Mouse (Mus musculus): ENCODE data around the gene Gimap7. TPM values are rescaled to one million over a fixed set of nuclear protein-coding genes. Genes with fewer than 3 reads are reported as not detected.
"Not testable (repeated sequence)": the region's sequence is repeated elsewhere in the genome, so short reads cannot be mapped to it uniquely, and the experiment has no call there.

The Gimap7 gene
- polyA plus RNA-seq, 2 experiments, result not detected

GRCm38 (mm10) chr6:48680421-48680820 is 38.0 kb upstream of the Gimap7 start:
- no peak overlapping the region for H3K4me3 ChIP-seq (replicated peaks; ENCODE audit: low read length)
- H3K4me2 ChIP-seq (replicated peaks; ENCODE audit: low read depth, low read length, severe bottlenecking), result no peak overlapping the region
- DNase-seq (ENCODE audit: low spot score) (no peak), ATAC-seq (ENCODE audit: low FRiP score, low read depth) (no peak)
- TF ChIP-seq POLR2A (IDR thresholded peaks at IDR 0.05; ENCODE audit: borderline replicate concordance, extremely low read depth, insufficient read depth, insufficient read length), result no peak
- no peaks in the 10 kb centered on the region for H3K9me3 ChIP-seq (ENCODE audit: control insufficient read depth, low read length)
- H3K9ac ChIP-seq (ENCODE audit: low read depth, low read length, severe bottlenecking), result no peak overlapping the region
- no peak overlapping the region for H3K27ac ChIP-seq (replicated peaks; ENCODE audit: low read depth, low read length)
- H3K27me3 ChIP-seq (ENCODE audit: control insufficient read depth, insufficient read depth, low read length), result no peaks in the 10 kb centered on the region
- no peaks in the 10 kb centered on the region for H3K36me3 ChIP-seq (ENCODE audit: control insufficient read depth, insufficient read depth, low read length)
- 80% methylated on average over 5 of the region's 5 CpGs for WGBS
- no peaks in the 10 kb centered on the region for H3K4me1 ChIP-seq (ENCODE audit: control insufficient read depth, insufficient read depth, low read length)

- no peaks in the 10 kb centered on the region for H3K9me3 ChIP-seq (ENCODE audit: control insufficient read depth, low read length)
- WGBS, result 75% methylated on average over 3 of the region's 3 CpGs
- TF ChIP-seq POLR2A (IDR thresholded peaks at IDR 0.05; ENCODE audit: borderline replicate concordance, extremely low read depth, insufficient read depth, insufficient read length), result no peak
- H3K27ac ChIP-seq (replicated peaks; ENCODE audit: low read depth, low read length), result no peak overlapping the region
- no peaks in the 10 kb centered on the region for H3K4me1 ChIP-seq (ENCODE audit: control insufficient read depth, insufficient read depth, low read length)
- ATAC-seq (ENCODE audit: low FRiP score, low read depth), result no peak
- no peaks in the 10 kb centered on the region for H3K27me3 ChIP-seq (ENCODE audit: control insufficient read depth, insufficient read depth, low read length)
- no peak overlapping the region for H3K9ac ChIP-seq (ENCODE audit: low read depth, low read length, severe bottlenecking)
- H3K4me2 ChIP-seq (replicated peaks; ENCODE audit: low read depth, low read length, severe bottlenecking), result no peak overlapping the region
- H3K4me3 ChIP-seq (replicated peaks; ENCODE audit: low read length), result no peak overlapping the region
- DNase-seq (ENCODE audit: low spot score), result no peak
- no peaks in the 10 kb centered on the region for H3K36me3 ChIP-seq (ENCODE audit: control insufficient read depth, insufficient read depth, low read length)
These were observed 36.8 kb upstream of the Gimap7 start for GRCm38 (mm10) chr6:48681472-48682090.

GRCm38 (mm10) chr6:48682271-48682670 is 36.1 kb upstream of the Gimap7 start:
- Histone ChIP-seq H3K36me3 (ENCODE audit: control insufficient read depth, insufficient read depth, low read length) (no peaks in the 10 kb centered on the region), H3K27ac (replicated peaks; ENCODE audit: low read depth, low read length) (no peak overlapping the region), H3K4me3 (replicated peaks; ENCODE audit: low read length) (no peak overlapping the region), H3K9me3 (ENCODE audit: control insufficient read depth, low read length) (no peaks in the 10 kb centered on the region), H3K4me1 (ENCODE audit: control insufficient read depth, insufficient read depth, low read length) (no peaks in the 10 kb centered on the region), H3K9ac (ENCODE audit: low read depth, low read length, severe bottlenecking) (no peak overlapping the region), H3K27me3 (ENCODE audit: control insufficient read depth, insufficient read depth, low read length) (no peaks in the 10 kb centered on the region), H3K4me2 (replicated peaks; ENCODE audit: low read depth, low read length, severe bottlenecking) (no peak overlapping the region)
- ATAC-seq (ENCODE audit: low FRiP score, low read depth) (no peak), DNase-seq (ENCODE audit: low spot score) (no peak)
- WGBS, result 76% methylated on average over 4 of the region's 4 CpGs
- TF ChIP-seq POLR2A (IDR thresholded peaks at IDR 0.05; ENCODE audit: borderline replicate concordance, extremely low read depth, insufficient read depth, insufficient read length), result no peak

GRCm38 (mm10) chr6:48683263-48683821 is 35.1 kb upstream of the Gimap7 start:
- not testable (repeated sequence) for H3K4me2 ChIP-seq (replicated peaks; ENCODE audit: low read depth, low read length, severe bottlenecking); H3K9me3 ChIP-seq (ENCODE audit: control insufficient read depth, low read length); DNase-seq (ENCODE audit: low spot score); H3K27ac ChIP-seq (replicated peaks; ENCODE audit: low read depth, low read length); H3K27me3 ChIP-seq (ENCODE audit: control insufficient read depth, insufficient read depth, low read length); H3K9ac ChIP-seq (ENCODE audit: low read depth, low read length, severe bottlenecking); H3K36me3 ChIP-seq (ENCODE audit: control insufficient read depth, insufficient read depth, low read length); H3K4me3 ChIP-seq (replicated peaks; ENCODE audit: low read length); ATAC-seq (ENCODE audit: low FRiP score, low read depth); H3K4me1 ChIP-seq (ENCODE audit: control insufficient read depth, insufficient read depth, low read length)
- 91% methylated on average over 3 of the region's 4 CpGs for WGBS

GRCm38 (mm10) chr6:48684319-48684718 is 34.1 kb upstream of the Gimap7 start, which contains the start of gene Gimap4:
TSS of gene Gimap4 (plus strand) at chr6:48684549.
- Histone ChIP-seq H3K9me3 (ENCODE audit: control insufficient read depth, low read length) (no peaks in the 10 kb centered on the region), H3K4me2 (replicated peaks; ENCODE audit: low read depth, low read length, severe bottlenecking) (no peak within 1 kb of the TSS), H3K27ac (replicated peaks; ENCODE audit: low read depth, low read length) (no peak within 1 kb of the TSS), H3K4me1 (ENCODE audit: control insufficient read depth, insufficient read depth, low read length) (no peaks in the 10 kb centered on the region), H3K27me3 (ENCODE audit: control insufficient read depth, insufficient read depth, low read length) (no peaks in the 10 kb centered on the region), H3K9ac (ENCODE audit: low read depth, low read length, severe bottlenecking) (no peak within 1 kb of the TSS), H3K36me3 (ENCODE audit: control insufficient read depth, insufficient read depth, low read length) (no peaks in the 10 kb centered on the region), H3K4me3 (replicated peaks; ENCODE audit: low read length) (no peak within 1 kb of the TSS)
- no peak for ATAC-seq (ENCODE audit: low FRiP score, low read depth)
- no peak for DNase-seq (ENCODE audit: low spot score)
- no peak for TF ChIP-seq POLR2A (IDR thresholded peaks at IDR 0.05; ENCODE audit: borderline replicate concordance, extremely low read depth, insufficient read depth, insufficient read length)
- 71% methylated on average over 5 of the region's 5 CpGs for WGBS

All from limb, embryonic 14.5 days (tissue).